Mouse (Mus musculus): ENCODE data around the gene Tanc1.
A peak's percentile ranks its signal among the peaks of the same experiment; 100 is the strongest.

The Tanc1 gene

DNA sequence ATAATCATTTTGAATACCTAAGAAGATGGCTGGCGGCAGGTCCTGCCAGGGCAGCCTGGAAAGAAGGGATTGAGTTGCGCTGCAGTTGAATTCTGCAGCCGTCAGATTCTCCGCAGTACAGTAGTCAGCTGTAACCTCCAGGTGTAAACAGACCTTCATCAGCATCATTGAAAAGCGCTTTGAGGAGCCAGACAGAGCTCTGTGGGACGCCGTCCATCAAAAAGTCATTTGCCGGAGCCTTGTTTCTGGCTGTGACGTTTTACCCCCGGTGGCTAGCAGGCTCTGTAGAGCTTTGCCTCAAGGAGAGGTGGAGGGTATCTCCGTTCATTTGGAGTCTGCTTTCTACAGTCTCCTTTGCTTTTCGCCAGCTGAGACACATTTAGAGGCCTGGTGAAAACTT, 36.6 kb downstream of the Tanc1 start:
- DNase-seq (ENCODE audit: low read depth, low spot score), result no peak

DNA sequence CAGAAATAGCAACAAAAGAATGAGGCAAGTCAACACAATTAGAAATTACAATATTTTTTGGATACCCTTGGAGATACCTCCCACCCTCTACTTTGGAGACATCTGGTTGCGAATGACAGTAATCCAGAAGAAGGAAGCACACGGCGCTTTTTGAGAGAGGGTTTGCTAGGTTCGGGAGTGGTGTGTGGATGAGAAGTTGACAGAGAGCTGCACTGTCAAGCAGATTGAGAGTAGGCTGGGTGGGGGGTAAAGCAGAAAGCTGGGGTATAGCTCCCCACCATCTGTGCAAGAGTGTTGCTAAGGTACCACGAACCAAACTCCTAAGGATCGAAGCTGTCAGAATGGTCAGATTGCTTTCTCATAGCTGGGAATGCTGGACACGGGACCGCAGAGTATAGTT, 40.0 kb downstream of the Tanc1 start:
- no peak for DNase-seq (ENCODE audit: low read depth, low spot score)

DNA sequence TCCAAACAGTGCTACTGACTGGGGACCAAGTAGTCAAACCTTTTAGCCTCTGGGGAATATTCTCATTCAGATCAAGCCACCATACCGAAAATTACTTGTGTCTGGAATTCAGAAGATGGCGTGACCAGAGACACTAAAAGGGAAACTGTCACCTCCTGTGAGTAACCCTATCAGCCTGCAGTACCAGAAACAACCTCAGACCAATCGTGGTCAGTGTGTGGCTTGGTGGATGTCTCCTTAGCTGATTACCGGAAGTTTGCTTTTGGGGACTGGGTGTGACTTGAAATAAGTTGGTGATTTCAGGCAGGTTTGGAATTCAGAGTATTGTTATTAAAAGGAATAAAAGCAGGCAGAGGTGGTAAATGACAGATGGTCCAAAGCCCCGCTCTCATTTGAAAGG, 40.9 kb downstream of the Tanc1 start:
- no peak for DNase-seq (ENCODE audit: low read depth, low spot score)

DNA sequence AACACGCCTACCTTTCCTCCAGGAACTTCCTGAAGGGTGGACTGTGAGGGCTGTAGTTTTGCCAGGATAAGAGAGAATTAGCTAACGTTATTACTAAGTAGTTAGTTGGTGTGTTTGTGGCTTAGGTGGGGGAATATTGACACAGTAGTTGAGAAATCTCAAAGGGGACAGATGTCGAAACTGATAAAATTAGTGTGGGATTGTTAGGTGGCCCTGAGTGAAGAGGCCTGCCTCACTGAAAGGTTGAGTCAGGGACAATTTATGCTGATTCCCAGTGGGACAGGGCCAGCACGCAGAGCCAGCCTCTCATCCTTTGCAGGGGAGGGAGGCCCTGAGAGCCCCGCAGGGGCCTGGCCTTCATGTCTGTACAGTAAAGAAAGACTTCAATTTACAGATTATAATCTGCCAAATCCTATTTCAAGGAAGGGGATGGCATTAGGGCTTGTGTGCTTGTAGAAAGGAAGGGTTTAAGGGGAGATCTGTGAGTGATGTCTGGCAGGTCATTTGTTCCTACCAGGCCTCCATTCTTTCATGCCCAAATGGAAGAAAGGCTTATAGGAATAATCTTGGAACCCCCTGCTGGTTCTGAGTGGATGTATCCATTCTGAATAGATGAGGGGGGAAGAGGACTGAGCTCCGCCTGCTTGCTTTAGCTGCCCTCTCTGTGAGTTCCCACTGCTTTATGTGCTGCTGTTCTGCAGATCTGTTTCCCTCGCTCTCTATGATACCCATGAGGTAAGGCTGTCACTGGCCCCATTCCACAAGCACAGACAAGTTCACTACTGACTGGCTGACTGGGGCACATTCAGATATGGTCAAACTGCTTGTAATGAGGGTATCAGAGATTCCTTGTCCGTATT, 41.7 kb downstream of the Tanc1 start:
- DNase-seq (ENCODE audit: low read depth, low spot score), result no peak

DNA sequence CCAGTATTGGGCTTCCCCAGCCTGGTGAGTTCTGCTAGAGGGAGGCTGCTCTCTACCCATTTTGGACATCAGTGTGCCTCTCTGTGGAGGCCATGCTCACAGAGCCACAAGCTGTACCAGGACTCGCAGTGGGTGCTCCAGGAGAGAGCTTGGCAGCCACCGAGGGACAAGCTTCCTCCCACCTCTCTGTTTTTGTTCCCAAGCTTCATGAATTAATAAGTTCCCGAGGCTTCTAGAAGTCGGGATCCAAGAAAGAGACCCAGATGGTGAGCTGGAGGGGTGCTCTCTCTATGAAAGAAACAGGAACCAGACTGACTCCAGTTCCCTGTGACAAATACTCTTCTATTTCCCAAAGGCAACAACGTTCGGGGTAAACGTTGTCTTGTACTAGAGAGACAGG, 43.6 kb downstream of the Tanc1 start:
- no peak for DNase-seq (ENCODE audit: low read depth, low spot score)

DNA sequence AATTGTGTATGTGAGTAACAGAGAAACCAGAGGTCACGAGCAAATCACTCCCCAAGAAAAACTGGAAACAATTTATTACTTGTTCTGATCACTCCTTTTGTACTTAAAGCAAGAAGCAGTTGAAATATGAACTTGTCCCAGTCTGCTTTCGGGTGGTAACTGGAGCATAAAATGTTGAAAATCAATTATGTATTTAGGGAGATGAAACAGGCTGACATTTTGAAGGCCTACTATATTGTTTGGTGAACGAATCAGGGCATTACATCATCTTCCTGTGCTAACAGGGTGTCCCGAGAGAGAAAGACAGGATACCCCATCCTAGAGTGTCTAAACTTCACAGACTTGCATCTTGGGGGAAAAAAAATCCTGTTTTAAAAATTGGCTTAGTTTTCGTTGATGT, 44.8 kb downstream of the Tanc1 start:
- DNase-seq (ENCODE audit: low read depth, low spot score), result no peak

DNA sequence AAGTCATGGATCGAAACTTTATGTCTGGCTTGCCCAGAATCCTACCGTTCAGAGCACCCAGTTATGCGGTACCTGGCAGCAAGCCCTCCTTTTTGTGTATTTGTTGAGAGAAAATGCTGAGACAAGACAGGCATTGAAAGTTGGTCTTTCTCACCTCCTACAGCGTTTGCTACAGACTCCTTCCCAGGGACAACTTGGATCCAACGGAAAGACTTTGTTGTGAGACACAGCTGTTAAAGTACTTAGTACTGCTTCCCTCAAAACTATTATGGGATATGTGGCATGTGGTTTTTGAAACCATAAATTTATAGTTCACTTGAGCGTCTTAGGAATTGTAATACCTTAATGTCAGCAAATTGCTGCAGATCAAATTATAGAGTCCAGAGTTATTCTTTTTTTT, 47.8 kb downstream of the Tanc1 start:
- DNase-seq (ENCODE audit: low read depth, low spot score), result no peak

DNA sequence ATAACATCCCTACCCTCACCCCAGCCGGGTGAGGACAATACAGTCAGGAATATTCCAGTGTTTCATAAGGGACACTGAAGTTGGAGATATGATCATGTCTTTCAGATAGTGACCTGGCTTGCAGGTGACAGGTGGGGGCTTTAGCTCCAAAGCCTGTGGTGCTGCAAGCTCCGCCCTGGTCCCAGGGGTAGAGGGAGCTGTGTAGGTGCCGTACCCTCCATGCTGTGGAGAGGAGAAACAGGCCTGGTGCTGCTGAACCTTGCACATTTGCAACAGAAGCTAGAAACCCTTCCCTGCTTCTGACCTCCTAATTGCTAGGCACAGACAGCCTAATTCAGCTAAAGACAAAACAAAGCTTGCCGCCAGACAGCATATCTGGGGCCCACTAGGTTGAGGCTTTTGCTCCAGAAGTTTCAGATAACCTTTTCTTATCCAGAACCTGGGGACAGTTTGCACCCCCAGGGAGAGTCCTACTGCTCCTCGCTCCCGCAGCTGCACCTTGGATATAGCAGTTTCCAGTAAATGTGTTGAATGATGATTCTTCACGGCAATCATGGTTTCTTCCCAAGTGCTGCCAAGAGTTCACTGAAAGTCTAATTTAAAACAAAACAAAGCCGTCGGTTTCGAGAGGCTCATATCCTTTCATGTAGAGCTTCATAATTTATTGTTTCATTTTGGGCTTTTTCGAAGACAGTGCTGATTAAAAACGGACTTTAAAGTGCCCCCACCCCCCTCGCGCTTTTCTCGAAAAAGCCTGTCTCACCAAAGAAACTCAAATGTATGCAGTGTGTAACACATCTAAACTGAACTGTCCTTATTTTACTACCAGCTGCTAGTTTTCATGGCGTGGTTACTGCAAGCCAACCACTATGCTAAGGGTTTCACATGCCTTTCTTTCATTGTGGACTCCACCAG, 49.3 kb downstream of the Tanc1 start:
- DNase-seq (ENCODE audit: low read depth, low spot score), result no peak

DNA sequence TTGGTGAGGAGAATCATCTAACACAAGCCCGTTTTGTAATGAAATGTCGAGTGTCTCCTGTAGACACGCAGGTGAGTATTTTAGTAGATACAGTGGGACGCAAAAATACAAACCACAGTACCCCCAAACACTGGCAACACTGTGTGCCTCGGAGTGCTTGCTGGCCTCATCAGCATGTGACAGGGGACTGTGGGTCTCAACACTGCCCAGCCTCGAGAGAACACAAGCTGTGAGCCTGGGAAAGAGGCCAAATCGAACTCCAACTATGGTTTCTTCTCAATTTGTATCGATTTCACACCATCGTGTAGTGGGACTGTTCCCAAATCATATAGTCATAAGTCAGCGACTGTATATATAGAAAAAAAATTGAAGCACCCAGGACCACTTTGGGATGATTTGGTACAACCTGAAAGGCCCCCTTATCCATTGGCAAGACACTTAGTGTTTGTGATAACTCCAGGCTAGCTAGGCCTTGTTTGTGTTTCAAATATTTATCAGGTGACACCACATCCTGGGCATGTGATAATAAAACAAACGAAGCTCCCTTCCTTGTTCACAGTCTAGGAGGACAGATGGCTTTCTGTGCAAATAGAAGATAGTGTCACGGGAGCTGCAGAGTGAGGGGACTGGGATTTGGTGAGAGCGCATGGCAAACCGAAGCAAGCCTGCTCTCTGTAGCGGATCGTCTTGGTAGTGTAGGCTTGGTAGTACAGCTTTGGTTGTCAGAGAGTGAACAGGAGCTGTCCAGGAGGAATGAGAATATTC, 53.1 kb downstream of the Tanc1 start:
- DNase-seq (ENCODE audit: low read depth, low spot score), result no peak

DNA sequence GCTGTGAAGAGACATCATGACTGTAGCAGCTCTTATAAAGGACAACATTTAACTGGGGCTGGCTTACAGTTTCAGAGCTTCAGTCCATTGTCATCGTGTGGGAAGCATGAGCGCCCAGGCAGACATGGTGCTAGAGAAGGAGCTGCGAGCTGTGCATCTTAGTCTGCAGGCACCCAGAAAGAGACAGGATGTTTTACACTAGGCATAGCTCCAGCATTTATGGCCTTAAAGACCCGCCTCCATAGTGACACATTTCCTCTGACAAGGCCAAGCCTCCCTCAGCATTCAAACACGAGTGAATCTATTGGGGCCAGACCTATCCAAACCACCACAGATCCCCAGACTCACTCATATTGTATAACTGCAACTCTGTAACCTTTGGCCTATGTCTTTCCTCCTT, 54.7 kb downstream of the Tanc1 start:
- peak; percentile 16 for DNase-seq (ENCODE audit: low read depth, low spot score)

DNA sequence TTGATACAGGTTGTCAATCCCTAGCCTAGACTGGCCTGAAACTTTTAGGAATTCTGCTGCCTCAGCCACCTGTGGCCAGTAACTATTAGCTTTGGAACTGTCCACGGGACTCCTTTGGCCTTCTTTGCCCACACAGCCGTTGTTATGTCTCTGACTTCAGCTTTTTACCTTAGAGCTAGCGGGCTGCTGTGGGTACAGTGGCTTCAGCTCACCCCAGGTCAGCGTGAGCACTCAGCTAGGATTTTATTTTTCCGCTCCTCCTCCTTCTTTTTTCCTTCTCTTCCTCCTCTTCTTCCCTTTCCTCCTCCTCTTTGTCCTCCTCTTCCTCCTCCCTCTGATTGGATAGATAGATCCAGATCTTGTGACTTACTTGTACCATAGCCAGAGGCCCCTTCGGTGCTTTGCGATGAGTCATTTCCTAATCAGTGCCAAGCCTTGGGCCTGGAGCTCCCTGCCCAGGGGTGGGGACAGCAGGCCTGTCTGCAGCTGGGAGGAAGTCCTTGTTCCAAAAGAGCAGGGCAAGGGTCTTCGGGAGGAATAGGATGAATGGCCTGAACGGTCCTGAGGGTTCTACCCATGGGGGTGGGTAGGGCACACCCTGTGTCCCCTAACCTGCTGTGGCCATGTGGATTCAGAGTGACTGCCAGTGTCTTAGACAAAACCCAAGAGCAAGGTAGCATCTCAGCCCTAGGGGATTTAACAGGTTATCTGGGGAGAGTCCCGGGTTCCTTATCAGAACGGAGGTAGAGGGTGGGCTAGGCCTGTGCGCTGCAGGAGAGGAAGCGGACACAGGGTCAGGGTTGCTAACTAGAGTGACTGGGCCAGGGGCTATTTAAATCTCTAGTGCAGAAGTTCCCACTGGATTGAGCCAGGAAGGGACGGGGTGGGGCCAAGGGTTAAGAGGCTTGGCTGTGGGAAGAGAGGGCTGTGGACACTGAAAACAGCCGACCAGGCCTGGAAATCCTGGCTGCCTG, 58.5 kb downstream of the Tanc1 start:
- DNase-seq (ENCODE audit: low read depth, low spot score), result peak; percentile 98

DNA sequence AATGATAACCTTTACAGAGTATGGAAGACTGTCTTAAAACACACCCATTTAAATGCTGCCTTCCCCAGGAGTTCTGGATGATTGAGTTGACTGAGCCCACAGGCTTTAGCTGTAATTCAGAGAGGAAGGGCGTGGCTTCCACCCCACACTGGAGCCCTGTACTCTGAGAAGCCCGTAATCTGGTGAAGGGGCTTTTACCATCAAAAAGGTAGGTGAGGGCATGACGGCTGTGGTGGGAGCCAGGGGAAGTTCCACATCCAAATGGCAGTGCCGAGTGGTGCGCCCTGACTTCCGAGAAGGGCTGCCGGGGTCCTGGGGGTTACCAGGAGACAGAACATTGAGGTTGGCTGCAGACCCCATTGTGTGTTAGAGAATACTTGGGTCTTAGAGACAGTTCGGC, 59.8 kb downstream of the Tanc1 start:
- no peak for DNase-seq (ENCODE audit: low read depth, low spot score)

DNA sequence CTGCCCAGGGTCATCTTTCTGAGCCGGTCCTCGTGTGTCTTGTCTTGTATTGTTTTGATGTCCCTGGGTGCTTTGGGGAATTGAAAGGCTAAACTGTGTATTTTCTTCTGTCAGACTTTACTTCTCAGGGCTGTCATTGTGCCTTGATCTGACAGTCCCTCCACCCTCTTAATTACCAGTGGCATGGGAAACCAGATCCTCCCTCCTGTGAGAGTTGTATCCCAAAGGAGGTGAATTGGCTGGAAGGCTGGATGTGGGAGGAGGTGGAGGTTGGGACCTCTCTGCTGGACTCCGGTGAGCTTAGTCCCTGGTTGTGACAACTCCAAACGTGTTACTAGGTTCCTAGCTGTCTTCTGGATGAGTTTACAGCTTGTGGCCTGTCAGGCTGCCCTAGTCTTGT, 60.2 kb downstream of the Tanc1 start:
- no peak for DNase-seq (ENCODE audit: low read depth, low spot score)

DNA sequence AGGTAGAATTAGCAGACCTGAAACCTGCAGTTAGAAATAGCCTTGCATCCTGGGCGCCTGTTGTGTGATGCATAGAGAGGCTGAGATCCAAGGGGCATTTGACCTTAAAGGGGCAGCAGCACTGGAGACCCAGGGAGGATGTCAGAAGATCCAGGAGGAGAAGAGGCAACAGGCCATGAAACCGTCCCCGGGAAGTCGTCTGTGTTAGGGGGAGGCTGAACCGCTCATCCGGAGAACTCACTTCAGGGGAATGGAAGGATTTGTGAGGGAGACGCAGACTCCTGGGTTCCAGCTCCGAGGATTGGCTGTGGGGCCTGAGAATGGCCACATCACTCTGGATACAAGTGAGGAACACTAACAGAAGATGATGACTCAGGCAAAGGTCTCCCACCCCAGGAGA, 60.8 kb downstream of the Tanc1 start:
- DNase-seq (ENCODE audit: low read depth, low spot score), result no peak

DNA sequence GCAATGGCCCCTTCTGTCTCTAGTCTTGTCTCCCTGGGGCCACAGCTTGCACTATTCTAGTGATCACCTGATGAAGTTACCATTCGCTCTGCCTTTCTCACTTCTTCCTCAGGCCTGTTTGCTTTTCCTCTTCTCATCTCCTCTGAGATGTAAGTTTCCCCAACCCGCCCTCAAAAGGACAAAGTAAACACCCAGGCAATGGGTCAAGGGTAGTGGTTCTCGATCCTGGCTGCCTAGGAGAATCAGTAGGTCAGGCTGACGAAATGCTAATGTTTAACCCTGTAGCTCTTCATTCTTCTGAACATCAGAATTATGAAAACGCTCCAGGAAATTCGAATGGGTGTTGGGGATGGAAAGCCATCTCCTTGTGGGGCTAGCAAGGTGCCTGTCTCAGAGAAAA, 61.5 kb downstream of the Tanc1 start:
- no peak for DNase-seq (ENCODE audit: low read depth, low spot score)

DNA sequence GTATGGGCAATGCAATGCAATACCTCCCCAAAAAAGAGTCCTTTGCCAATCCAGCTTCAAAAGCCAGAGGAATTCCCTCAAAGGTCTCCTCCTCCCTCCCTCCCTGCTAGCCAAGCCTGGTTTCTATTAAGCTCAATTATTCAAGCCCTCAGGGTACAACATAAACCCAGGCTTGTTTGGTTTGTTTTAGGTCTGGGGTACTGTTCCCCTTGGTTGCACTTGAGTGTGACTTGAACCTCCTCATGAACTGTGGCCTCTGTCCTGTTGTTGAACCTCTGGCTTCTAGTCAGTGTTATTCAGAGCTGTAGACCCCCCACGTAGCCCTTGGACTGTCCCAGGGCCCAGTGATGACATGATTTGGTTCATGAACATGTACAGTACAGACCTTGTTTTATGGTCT, 62.0 kb downstream of the Tanc1 start:
- peak; percentile 56 for DNase-seq (ENCODE audit: low read depth, low spot score)

DNA sequence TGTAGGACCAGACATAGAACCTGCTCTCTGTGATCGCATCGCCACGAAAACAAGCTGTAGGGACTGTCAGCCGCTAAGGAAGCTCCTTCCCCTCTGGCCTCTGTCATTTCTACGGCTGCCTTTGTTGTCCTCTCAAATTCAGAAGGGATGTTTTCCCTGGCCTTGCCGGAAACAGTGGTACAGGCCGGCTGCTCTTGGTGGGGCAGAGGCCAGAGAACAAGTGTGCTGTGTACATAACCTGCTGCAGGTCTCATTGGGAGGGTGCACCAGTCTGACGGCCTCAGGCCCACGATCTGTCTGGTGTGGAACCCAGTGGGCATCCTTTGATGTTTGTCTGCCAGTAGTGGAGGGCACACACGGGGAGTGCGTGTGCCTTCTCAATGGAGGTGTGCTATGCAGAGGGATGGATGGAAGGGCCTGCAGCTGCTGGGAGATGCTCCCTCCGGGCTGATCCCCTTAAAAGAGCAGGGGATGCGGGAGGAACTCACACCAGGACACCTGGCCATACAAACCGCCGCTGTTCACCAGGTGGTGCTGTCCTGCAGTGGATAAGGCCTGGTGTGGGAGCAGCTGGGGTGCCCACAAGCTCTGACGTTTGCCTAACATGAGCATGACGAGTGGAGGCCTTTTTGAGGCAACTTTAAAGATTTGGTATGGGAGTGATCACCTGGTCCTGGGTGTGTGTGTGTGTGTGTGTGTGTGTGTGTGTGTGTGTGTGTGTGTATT, 63.6 kb downstream of the Tanc1 start:
- no peak for DNase-seq (ENCODE audit: low read depth, low spot score)

DNA sequence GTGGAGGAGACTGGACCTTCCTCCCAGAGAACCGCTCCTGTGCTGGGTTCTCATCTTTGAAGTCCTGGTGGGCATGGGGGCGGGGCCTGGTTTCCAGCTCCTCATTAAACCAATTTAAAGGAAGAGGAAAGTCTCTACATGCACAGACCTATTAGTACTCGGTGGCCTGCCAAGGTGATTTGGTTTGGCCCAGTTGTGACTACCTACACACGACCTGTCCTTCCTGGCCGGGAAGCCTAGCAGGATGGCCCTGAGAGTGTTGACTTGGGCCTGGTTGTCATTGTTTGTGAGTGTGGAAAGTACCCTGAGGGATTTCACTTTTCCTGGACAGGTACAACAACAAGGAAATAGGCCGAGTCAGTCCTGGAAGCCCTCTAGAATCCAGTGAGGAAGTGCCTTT, 64.2 kb downstream of the Tanc1 start:
- no peak for DNase-seq (ENCODE audit: low read depth, low spot score)

DNA sequence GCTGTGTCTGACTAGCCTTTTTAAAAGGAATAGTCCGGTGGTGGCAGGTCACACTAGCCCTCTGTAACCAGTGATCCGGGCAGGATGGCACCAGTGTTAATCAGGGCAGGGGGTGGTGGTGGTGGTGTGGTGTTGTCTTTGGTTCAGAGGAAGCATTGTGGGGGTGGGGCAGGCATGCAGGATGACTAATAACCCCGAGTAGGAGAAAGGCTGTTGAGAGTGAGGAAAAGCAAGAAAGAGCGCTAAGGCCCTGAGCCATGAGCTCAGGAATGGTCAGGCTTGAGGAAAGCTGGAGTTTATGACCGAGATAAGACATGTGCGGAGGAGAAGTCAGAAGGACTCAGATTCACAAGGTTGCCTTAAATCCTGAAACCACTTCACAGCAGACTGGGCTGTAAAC, 64.6 kb downstream of the Tanc1 start:
- peak; percentile 77 for DNase-seq (ENCODE audit: low read depth, low spot score)

DNA sequence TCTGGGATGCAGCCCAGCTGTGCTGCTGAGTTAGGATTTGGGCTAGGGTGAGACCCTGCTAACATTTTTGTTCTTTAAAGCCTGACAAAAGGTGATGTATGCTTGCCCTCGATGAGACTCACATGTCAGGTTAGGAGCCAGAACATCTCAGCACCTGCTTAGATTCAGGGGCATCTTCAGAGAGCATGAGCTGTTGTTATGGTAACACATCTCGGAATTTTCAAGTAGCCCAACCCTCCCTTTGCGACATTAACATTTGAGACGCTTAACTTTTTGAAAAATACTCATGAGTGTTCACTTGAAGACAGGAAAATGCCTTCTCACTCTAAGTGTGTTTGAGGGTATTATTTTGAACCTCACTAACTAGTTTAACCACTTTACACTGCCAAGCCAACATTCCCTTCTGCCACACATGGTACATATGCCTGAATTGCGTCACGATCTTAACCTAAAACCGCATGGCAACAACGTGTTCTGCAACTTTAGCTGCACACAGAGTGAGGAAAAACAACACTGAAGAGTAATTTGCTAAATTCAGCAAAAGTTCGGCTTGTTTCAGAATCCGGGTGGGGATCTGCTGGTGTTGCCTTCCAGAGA, 67.7 kb downstream of the Tanc1 start:
- no peak for DNase-seq (ENCODE audit: low read depth, low spot score)
